Comparison of ENCODE assay signal across 10 mouse cellular contexts in the genomic region with DNA sequence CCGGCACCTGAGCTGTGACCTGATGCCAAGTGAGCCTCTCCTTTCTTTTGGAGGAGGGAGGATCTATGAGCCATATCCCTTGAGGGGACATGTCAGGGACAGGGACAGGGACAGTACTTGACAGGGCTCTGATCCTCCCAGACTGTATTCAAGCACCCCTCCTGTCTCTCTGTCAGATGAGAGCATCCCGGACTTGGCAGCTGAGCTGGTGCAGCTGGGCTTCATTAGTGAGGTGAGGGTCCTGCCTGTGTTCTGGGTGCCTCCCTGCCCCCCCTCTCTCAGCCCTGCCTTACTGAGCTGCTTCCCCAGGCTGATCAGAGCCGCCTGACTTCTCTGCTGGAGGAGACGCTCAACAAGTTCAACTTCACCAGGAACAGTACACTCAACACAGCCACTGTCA. TPM values are rescaled to one million over a fixed set of nuclear protein-coding genes. Genes with fewer than 3 reads are reported as not detected.
A peak's percentile ranks its signal among the peaks of the same experiment; 100 is the strongest.
DNase-seq lines count a peak whose midpoint lies in the region; ATAC-seq lines count a peak whose summit lies in the region.
"Had no signal": no experiment of that assay in that cellular context is flagged by ENCODE, and none has a peak within 500 bp of the region (broad histone marks: within the 10 kb centered on the region; RNA-seq: fewer than 3 reads in every experiment).

No protein-coding gene starts in this region.

- H3K4me2 ChIP-seq in intestine, embryonic 14.5 days (ENCODE audit: low read length) = no peak overlapping the region
- no peak overlapping the region for H3K4me2 ChIP-seq in intestine, embryonic 15.5 days (replicated peaks)
- H3K4me2 ChIP-seq in hindbrain, embryonic 13.5 days = no peak overlapping the region
- H3K4me2 ChIP-seq in midbrain, embryonic 16.5 days (ENCODE audit: low read length) = no peak overlapping the region

- ATAC-seq in intestine, embryonic 14.5 days (replicated peaks; ENCODE audit: low FRiP score, low TSS enrichment, low read depth) = no peak
- ATAC-seq in intestine, embryonic 15.5 days = no peak
- ATAC-seq in hindbrain, embryonic 13.5 days (ENCODE audit: low FRiP score) = peak; percentile 41; the same call in 1 of the 2 replicates
- peak; percentile 41; the same call in 1 of the 2 replicates for ATAC-seq in midbrain, embryonic 16.5 days

- peaks cover 14% of the 10 kb centered on the region for H3K4me1 ChIP-seq in intestine, embryonic 14.5 days (replicated peaks; ENCODE audit: control insufficient read depth, insufficient read depth, low read length)
- H3K4me1 ChIP-seq in intestine, embryonic 15.5 days (replicated peaks) = peaks cover 16% of the 10 kb centered on the region
- peaks cover 8% of the 10 kb centered on the region for H3K4me1 ChIP-seq in hindbrain, embryonic 13.5 days (replicated peaks)
- no peaks in the 10 kb centered on the region for H3K4me1 ChIP-seq in midbrain, embryonic 16.5 days (ENCODE audit: control insufficient read depth, insufficient read depth, low read length)

- H3K9me3 ChIP-seq in intestine, embryonic 14.5 days (ENCODE audit: control insufficient read depth, low read length) = no peaks in the 10 kb centered on the region
- H3K9me3 ChIP-seq in intestine, embryonic 15.5 days = no peaks in the 10 kb centered on the region
- no peaks in the 10 kb centered on the region for H3K9me3 ChIP-seq in hindbrain, embryonic 13.5 days
- no peaks in the 10 kb centered on the region for H3K9me3 ChIP-seq in midbrain, embryonic 16.5 days (replicated peaks; ENCODE audit: control insufficient read depth, low read length, poor library complexity, severe bottlenecking)

- H3K27me3 ChIP-seq in intestine, embryonic 14.5 days (replicated peaks; ENCODE audit: control insufficient read depth, insufficient read depth, low read length) = no peaks in the 10 kb centered on the region
- H3K27me3 ChIP-seq in intestine, embryonic 15.5 days (replicated peaks) = no peaks in the 10 kb centered on the region
- H3K27me3 ChIP-seq in hindbrain, embryonic 13.5 days = 0 out of 2 replicates have a peak, but pooled peaks cover 9% of the 10 kb centered on the region
- H3K27me3 ChIP-seq in midbrain, embryonic 16.5 days (ENCODE audit: control insufficient read depth, insufficient read depth, low read depth, low read length) = no peaks in the 10 kb centered on the region

- 57% methylated on average over 4 of the region's 4 CpGs for WGBS in intestine, embryonic 14.5 days
- WGBS in intestine, embryonic 15.5 days = 52% methylated on average over 4 of the region's 4 CpGs
- 77% methylated on average over 4 of the region's 4 CpGs for WGBS in hindbrain, embryonic 13.5 days
- WGBS in midbrain, embryonic 16.5 days = 54% methylated on average over 4 of the region's 4 CpGs

- H3K9ac ChIP-seq in intestine, embryonic 14.5 days (ENCODE audit: low read length) = no peak overlapping the region
- H3K9ac ChIP-seq in intestine, embryonic 15.5 days = no peak overlapping the region
- 0 out of 2 replicates have a peak overlapping the region, but pooled peaks have one; percentile 46 for H3K9ac ChIP-seq in hindbrain, embryonic 13.5 days
- no peak overlapping the region for H3K9ac ChIP-seq in midbrain, embryonic 16.5 days (ENCODE audit: low read depth, low read length)

- DNase-seq in intestine, embryonic 14.5 days (ENCODE audit: low spot score) = peak; percentile 57
- DNase-seq in embryo, embryonic 11 days = peak; percentile 23
- DNase-seq in right cerebral cortex, postnatal 36 days (ENCODE audit: low spot score in 2 of 2) = no peak
- DNase-seq in right cerebral cortex, postnatal 14 days = no peak
- no peak for DNase-seq in layer of hippocampus, postnatal 10 days (ENCODE audit: low spot score in 2 of 2)

- H3K27ac ChIP-seq in intestine, embryonic 14.5 days (ENCODE audit: low read depth) = no peak overlapping the region
- H3K27ac ChIP-seq in intestine, embryonic 15.5 days = no peak overlapping the region
- no peak overlapping the region for H3K27ac ChIP-seq in hindbrain, embryonic 13.5 days
- no peak overlapping the region for H3K27ac ChIP-seq in midbrain, embryonic 16.5 days (ENCODE audit: low read length)

- no peak overlapping the region for H3K4me3 ChIP-seq in intestine, embryonic 14.5 days (ENCODE audit: low read depth, low read length)
- H3K4me3 ChIP-seq in intestine, embryonic 15.5 days (replicated peaks) = no peak overlapping the region
- H3K4me3 ChIP-seq in hindbrain, embryonic 13.5 days = no peak overlapping the region
- no peak overlapping the region for H3K4me3 ChIP-seq in midbrain, embryonic 16.5 days (ENCODE audit: low read depth, low read length)

- peaks cover 91% of the 10 kb centered on the region for H3K36me3 ChIP-seq in intestine, embryonic 14.5 days (ENCODE audit: control insufficient read depth, insufficient read depth, low read length)
- peaks cover 39% of the 10 kb centered on the region for H3K36me3 ChIP-seq in intestine, embryonic 15.5 days
- H3K36me3 ChIP-seq in hindbrain, embryonic 13.5 days = peaks cover 97% of the 10 kb centered on the region
- peaks cover 41% of the 10 kb centered on the region for H3K36me3 ChIP-seq in midbrain, embryonic 16.5 days (ENCODE audit: control insufficient read depth, insufficient read depth, low read length)

RNA-seq across cellular contexts. Expression of a gene that starts 0.8 kb away (rescaled TPM):
- polyA plus RNA-seq in intestine, embryonic 14.5 days (2014; fragmentation: Nextera tagmentation; extraction: Ambion mirVana) = 59.4 and 71.9 TPM in 2 replicates
- 66.8 and 70.0 TPM in 2 replicates for polyA plus RNA-seq in intestine, embryonic 15.5 days (2015; fragmentation: Nextera tagmentation; extraction: Ambion mirVana)
- 2.7 and 3.2 TPM in 2 replicates for polyA plus RNA-seq in hindbrain, embryonic 13.5 days (2015; fragmentation: Nextera tagmentation; extraction: Ambion mirVana)
- 2.1 and 2.2 TPM in 2 replicates for polyA plus RNA-seq in midbrain, embryonic 16.5 days (2015; fragmentation: Nextera tagmentation; extraction: Ambion mirVana)
- total RNA-seq in layer of hippocampus, postnatal 10 days (2021) = 1 to 10 TPM; 2.3 to 2.9 TPM

RNA-seq across cellular contexts. Expression of a gene that starts 9.7 kb away (rescaled TPM):
- polyA plus RNA-seq in intestine, embryonic 14.5 days (2014; fragmentation: Nextera tagmentation; extraction: Ambion mirVana) = 0.48 and 0.60 TPM in 2 replicates
- polyA plus RNA-seq in intestine, embryonic 15.5 days (2015; fragmentation: Nextera tagmentation; extraction: Ambion mirVana) = 0.33 TPM in 1 of 2 replicates, not detected in the other
- 0.65 TPM in 1 of 2 replicates, not detected in the other for polyA plus RNA-seq in hindbrain, embryonic 13.5 days (2015; fragmentation: Nextera tagmentation; extraction: Ambion mirVana)
- 0.62 and 0.71 TPM in 2 replicates for polyA plus RNA-seq in midbrain, embryonic 16.5 days (2015; fragmentation: Nextera tagmentation; extraction: Ambion mirVana)
- total RNA-seq in layer of hippocampus, postnatal 10 days (2021) = not detected
- total RNA-seq: left cerebral cortex, postnatal 25 days; megakaryocyte-erythroid progenitor cell, adult 5-6 weeks had no signal

RNA-seq across cellular contexts. Expression of a gene that starts 10.1 kb away (rescaled TPM):
- 138 and 158 TPM in 2 replicates for polyA plus RNA-seq in intestine, embryonic 14.5 days (2014; fragmentation: Nextera tagmentation; extraction: Ambion mirVana)
- polyA plus RNA-seq in intestine, embryonic 15.5 days (2015; fragmentation: Nextera tagmentation; extraction: Ambion mirVana) = 133 and 136 TPM in 2 replicates
- polyA plus RNA-seq in hindbrain, embryonic 13.5 days (2015; fragmentation: Nextera tagmentation; extraction: Ambion mirVana) = 150 and 161 TPM in 2 replicates
- polyA plus RNA-seq in midbrain, embryonic 16.5 days (2015; fragmentation: Nextera tagmentation; extraction: Ambion mirVana) = 156 and 165 TPM in 2 replicates
- 10 to 100 TPM; 76.3 to 76.6 TPM for total RNA-seq in layer of hippocampus, postnatal 10 days (2021)

RNA-seq across cellular contexts. Expression of a gene that starts 30.2 kb away (rescaled TPM):
- polyA plus RNA-seq in intestine, embryonic 14.5 days (2014; fragmentation: Nextera tagmentation; extraction: Ambion mirVana) = 139 and 145 TPM in 2 replicates
- polyA plus RNA-seq in intestine, embryonic 15.5 days (2015; fragmentation: Nextera tagmentation; extraction: Ambion mirVana) = 124 and 132 TPM in 2 replicates
- polyA plus RNA-seq in hindbrain, embryonic 13.5 days (2015; fragmentation: Nextera tagmentation; extraction: Ambion mirVana) = 168 and 173 TPM in 2 replicates
- 183 and 186 TPM in 2 replicates for polyA plus RNA-seq in midbrain, embryonic 16.5 days (2015; fragmentation: Nextera tagmentation; extraction: Ambion mirVana)
- total RNA-seq in layer of hippocampus, postnatal 10 days (2021) = 100 to 1,000 TPM; 102 to 107 TPM

RNA-seq across cellular contexts. Expression of a gene that starts 40.2 kb away (rescaled TPM):
- polyA plus RNA-seq in intestine, embryonic 14.5 days (2014; fragmentation: Nextera tagmentation; extraction: Ambion mirVana) = 29.5 and 30.6 TPM in 2 replicates
- 20.1 and 21.4 TPM in 2 replicates for polyA plus RNA-seq in intestine, embryonic 15.5 days (2015; fragmentation: Nextera tagmentation; extraction: Ambion mirVana)
- 33.3 and 34.6 TPM in 2 replicates for polyA plus RNA-seq in hindbrain, embryonic 13.5 days (2015; fragmentation: Nextera tagmentation; extraction: Ambion mirVana)
- 32.3 and 40.0 TPM in 2 replicates for polyA plus RNA-seq in midbrain, embryonic 16.5 days (2015; fragmentation: Nextera tagmentation; extraction: Ambion mirVana)
- total RNA-seq in layer of hippocampus, postnatal 10 days (2021) = 10 to 100 TPM; 68.7 to 70.3 TPM

Comparison
In these comparisons a context has a peak if more than half of its experiments do, and no peak if none do; other contexts are left out.
1. ATAC-seq: peak in hindbrain, embryonic 13.5 days (single experiment) and midbrain, embryonic 16.5 days (single experiment); none in intestine, embryonic 14.5 days (single experiment) and intestine, embryonic 15.5 days (single experiment).
2. DNase-seq: peak in intestine, embryonic 14.5 days (single experiment) and embryo, embryonic 11 days (single experiment); none in right cerebral cortex, postnatal 36 days (0 of 2), right cerebral cortex, postnatal 14 days (single experiment) and layer of hippocampus, postnatal 10 days (0 of 2).
3. RNA of a gene that starts 0.8 kb away (polyA plus RNA-seq): 59.4 to 71.9 TPM in intestine, embryonic 14.5 days and 66.8 to 70.0 TPM in intestine, embryonic 15.5 days; 2.7 to 3.2 TPM in hindbrain, embryonic 13.5 days and 2.1 to 2.2 TPM in midbrain, embryonic 16.5 days; every median in the first group is over 10 times any median in the second.